Mouse (Mus musculus): ENCODE measurements at regions not wholly inside any gene's neighbourhood (a gene's known extent, or its start where the extent isn't known, plus 50 kb on each side); places are given as distances from the start of the nearest gene placed in this dataset.

DNA sequence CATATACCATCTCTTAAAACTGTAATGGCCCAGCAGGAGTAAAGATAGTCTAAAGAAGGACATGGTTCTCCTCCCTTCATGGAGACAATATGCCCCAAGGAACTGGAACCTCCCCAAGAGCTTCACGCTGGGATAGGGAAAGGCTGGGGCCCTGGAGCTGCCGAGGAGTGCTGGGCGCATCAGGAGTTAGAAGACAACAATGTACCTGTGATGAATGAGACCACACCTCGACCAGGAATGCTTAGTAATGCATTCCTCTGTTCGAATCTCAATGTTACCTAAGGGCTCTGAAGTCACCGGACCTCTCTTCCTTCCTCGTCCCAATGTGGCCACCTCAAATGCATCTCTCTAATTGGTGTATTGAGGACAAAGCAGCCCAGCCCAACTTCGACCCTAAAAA, 175.4 kb upstream of the Fbxo11 start:
- no peak for DNase-seq (ENCODE audit: low spot score)
- Histone ChIP-seq H3K27me3 (ENCODE audit: low read depth, poor library complexity, severe bottlenecking) (no peaks in the 10 kb centered on the region), H3K27ac (no peak overlapping the region), H3K4me1 (no peaks in the 10 kb centered on the region), H3K36me3 (no peaks in the 10 kb centered on the region), H3K9me3 (replicated peaks) (no peaks in the 10 kb centered on the region), H3K4me3 (no peak overlapping the region)
- WGBS = 84% methylated on average over 8 of the region's 8 CpGs

DNA sequence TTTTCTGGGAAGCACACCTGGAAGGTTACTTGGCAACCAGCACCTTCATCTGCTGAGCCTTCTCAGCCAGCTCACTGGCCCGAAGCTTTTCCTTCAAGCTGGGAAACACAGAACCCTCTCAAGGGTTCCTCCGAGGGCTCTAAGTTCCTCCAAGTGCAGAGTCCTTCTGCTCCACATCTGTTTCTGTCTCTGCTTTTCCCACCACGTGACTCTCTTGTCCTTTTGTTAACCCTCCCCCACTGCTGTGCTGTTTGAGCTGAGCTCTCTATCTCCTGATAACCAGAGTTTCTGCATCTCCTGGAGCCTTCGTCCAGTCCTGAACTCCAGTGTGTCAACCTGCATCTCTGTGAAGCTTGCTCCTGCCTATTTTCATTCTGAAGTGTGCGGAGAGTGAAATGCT, 183.5 kb upstream of the Fbxo11 start:
- Histone ChIP-seq H3K9me3 (replicated peaks) (no peaks in the 10 kb centered on the region), H3K4me1 (peaks cover 9% of the 10 kb centered on the region), H3K36me3 (no peaks in the 10 kb centered on the region), H3K27me3 (ENCODE audit: low read depth, poor library complexity, severe bottlenecking) (no peaks in the 10 kb centered on the region), H3K4me3 (no peak overlapping the region), H3K27ac (no peak overlapping the region)
- 75% methylated on average over 5 of the region's 5 CpGs for WGBS
- DNase-seq (ENCODE audit: low spot score) = no peak

DNA sequence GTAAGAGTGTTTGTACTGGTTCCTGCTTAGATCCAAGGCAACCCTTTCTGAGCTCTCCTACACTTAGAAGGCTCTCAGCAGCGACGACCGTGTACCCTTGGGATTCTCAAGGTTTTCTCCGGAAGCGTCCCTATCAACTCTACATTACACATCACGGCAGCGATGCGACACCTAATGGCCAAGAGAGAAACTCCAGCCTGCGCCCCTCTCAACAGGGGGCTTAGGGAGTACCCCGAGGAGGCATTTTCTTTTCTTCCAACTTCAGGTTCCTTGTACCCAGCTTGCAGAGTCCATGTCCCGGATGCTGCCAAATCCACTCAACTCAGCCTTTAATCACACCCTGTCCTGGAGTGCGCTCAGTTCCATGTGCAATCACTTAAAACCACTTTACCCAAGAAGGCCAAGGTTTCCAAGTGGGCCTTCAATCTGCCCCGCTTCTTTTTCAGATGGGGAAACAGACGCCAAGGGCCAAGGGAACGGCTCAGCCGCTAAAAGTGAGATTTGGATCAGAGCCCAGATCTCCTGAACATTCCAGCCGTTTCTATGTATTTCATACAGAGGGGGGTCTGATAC, 186.9 kb upstream of the Fbxo11 start:
- 20% methylated on average over 17 of the region's 17 CpGs for whole genome bisulfite sequencing
- Histone ChIP-seq H3K36me3 (no peaks in the 10 kb centered on the region), H3K27me3 (ENCODE audit: low read depth, poor library complexity, severe bottlenecking) (no peaks in the 10 kb centered on the region), H3K4me3 (peak overlapping the region; percentile 22; the same call in 1 of the 2 replicates), H3K9me3 (replicated peaks) (no peaks in the 10 kb centered on the region), H3K4me1 (peaks cover 22% of the 10 kb centered on the region), H3K27ac (peak overlapping the region; percentile 14; the same call in 1 of the 2 replicates)
- peak; percentile 75 for DNase-seq (ENCODE audit: low spot score)

DNA sequence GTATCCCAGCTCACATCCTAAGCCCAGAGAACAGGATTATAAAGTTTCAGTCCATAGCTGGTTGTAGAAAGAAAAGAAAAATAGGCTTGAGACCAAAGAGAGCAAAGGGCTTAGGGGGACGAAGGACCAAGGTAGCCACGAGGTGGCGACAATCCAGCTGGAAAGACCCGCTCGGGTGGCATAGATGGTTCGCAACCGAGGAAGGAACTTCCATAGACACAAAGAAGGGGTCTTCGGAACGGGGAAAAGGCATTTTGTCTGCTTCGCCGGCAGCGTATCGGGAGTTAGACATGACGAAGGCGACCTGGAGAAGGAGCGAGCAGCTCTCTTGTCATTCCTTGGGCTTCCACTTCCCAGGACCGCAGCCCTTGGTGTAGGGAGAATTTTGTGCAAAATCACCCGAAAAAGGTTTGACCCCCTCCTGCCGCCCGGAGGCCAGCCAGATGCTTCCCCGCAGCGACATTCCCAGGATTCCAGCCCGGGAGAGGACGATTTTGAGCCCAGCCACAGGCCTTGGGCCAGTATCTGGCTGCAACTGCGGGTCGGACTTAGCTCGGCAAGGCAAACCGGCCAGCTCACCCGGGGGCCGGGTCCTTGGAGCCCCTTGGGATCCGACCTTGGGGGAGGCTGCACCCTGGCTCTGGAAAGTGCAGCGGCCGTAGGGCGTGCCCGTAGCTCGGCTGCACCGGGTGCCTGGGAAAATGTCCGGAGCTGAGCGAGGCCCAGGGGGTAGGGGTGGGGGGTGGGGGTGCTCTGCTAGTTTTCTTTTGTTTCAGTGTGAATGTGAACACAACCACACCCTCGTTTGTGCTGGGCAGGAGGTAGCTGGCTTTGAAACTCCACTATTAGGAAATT, 184.5 kb upstream of the Foxn2 start:
- Histone ChIP-seq H3K4me3 (peak overlapping the region; percentile 77), H3K4me1 (peaks cover 28% of the 10 kb centered on the region), H3K9me3 (replicated peaks) (no peaks in the 10 kb centered on the region), H3K27me3 (ENCODE audit: low read depth, poor library complexity, severe bottlenecking) (no peaks in the 10 kb centered on the region), H3K36me3 (no peaks in the 10 kb centered on the region), H3K27ac (peak overlapping the region; percentile 98)
- under 1% methylated on average over 40 of the region's 40 CpGs for WGBS
- DNase-seq (ENCODE audit: low spot score) = peak; percentile 87

DNA sequence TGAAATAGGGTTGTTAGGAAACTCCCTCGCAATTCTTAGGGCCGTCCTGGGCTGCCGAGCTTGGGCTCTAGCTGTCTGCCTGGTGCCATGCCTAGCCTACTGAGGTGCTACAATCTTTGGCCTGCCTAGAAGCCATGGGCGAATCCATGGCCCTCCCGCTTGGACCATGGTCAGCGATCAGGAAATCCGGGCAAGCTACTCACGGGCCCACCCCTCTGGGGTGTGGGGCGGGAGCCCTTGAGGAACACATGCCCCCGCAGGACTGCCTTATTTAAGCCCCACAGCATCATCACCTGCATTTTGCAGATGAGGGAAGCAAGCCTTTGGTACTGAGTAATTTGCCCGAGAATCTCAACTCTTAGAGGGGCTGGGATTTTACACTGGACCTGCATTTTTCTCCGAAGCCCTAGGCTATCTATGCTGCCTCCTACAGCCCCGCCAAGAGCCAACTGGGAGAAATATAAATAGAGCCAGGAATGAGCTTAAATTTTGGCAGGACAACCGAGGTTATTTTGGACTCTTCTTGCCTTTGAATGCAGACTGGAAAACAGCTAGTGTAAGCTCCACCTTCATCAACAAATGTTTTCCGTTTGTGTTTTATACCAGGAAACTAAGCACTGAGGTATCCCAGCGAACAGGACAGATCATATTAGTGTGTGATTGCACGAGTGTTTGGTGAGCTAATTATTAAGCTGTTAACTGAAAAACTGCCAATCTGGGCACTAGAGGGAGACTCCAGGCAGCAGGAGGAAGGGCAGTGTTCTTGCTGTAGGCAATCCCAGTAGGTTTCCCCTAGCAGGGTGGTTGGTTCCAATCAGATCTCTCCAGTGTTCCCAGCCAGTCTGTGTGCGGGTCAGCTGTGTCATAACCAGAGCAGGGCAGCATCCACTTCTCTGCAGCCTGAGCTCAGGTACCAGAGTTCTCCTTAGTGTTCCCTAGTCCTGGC, 183.6 kb upstream of the Foxn2 start:
- Histone ChIP-seq H3K36me3 (no peaks in the 10 kb centered on the region), H3K4me3 (peak overlapping the region; percentile 77), H3K27me3 (ENCODE audit: low read depth, poor library complexity, severe bottlenecking) (no peaks in the 10 kb centered on the region), H3K9me3 (replicated peaks) (no peaks in the 10 kb centered on the region), H3K27ac (peak overlapping the region; percentile 98), H3K4me1 (peaks cover 27% of the 10 kb centered on the region)
- WGBS = 4% methylated on average over 18 of the region's 18 CpGs
- DNase-seq (ENCODE audit: low spot score) = peak; percentile 74

DNA sequence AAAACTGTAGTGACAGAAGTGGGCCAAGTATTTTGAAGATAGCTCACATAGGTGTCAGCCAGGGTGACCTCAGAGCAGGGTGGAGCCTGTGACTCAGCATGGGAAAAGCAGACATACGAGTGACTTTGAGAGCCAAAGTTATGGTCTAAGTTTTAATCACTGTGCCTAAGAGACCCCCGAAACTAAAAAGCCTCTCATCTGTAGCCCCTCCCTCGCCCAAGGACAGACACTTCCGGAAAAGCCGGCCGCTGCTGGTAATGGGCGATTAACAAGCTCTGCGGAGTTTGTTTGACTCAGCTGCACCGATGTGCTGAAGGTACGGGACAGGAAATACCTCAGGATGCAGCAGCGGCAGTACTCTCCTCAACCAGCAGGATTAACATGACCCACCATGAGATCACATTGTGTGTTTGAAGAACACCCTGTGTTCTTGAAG, 182.1 kb upstream of the Foxn2 start:
- H3K4me3 ChIP-seq = no peak overlapping the region
- DNase-seq (ENCODE audit: low spot score) = peak; percentile 37
- H3K27ac ChIP-seq = no peak overlapping the region
- H3K27me3 ChIP-seq (ENCODE audit: low read depth, poor library complexity, severe bottlenecking) = no peaks in the 10 kb centered on the region
- peaks cover 24% of the 10 kb centered on the region for H3K4me1 ChIP-seq
- H3K36me3 ChIP-seq = no peaks in the 10 kb centered on the region
- H3K9me3 ChIP-seq (replicated peaks) = no peaks in the 10 kb centered on the region
- WGBS = 72% methylated on average over 11 of the region's 11 CpGs

DNA sequence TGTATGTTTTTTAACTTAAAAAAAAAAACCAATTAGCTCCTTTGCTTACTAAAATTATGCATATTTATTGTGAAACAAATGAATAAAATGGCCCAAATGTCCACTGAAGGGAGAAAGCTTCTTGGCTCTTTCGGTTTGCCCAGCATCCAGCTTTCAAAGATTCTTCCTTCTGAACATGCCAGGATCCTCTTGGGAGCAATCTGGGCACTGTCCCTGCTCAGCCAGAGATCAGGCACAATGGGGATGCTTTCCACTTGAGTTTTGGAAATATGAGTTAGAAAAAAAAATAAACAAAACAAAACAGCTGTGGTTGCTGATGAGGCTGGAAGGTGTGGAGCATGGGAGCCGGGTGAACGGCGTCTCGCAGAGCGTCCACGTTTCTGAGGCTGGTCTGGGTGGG, 180.3 kb upstream of the Foxn2 start:
- no peaks in the 10 kb centered on the region for H3K36me3 ChIP-seq
- H3K9me3 ChIP-seq (replicated peaks) = no peaks in the 10 kb centered on the region
- WGBS = 90% methylated on average over 7 of the region's 7 CpGs
- no peaks in the 10 kb centered on the region for H3K27me3 ChIP-seq (ENCODE audit: low read depth, poor library complexity, severe bottlenecking)
- H3K4me3 ChIP-seq = no peak overlapping the region
- H3K27ac ChIP-seq = no peak overlapping the region
- no peak for DNase-seq (ENCODE audit: low spot score)
- peaks cover 24% of the 10 kb centered on the region for H3K4me1 ChIP-seq

DNA sequence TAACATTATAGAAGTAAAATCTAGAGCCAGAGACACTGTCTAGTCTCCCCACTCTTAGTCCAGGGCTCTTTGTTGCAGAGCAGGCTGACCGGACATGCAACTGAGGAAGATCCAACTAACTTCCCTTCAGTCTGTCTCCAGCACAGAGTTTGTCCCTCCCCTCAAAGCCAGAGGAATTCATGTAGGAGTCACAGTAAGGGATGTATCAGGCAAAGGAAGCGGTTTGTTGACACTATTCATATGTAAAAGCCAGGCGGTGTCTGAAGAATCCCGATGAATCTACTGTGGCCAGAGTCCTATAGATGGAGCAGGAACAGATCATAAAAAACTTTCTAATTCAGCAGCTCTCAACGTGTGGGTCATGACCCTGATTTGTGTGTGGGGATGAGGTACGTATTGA, 179.7 kb upstream of the Foxn2 start:
- Histone ChIP-seq H3K4me1 (peaks cover 21% of the 10 kb centered on the region), H3K4me3 (no peak overlapping the region), H3K27me3 (ENCODE audit: low read depth, poor library complexity, severe bottlenecking) (no peaks in the 10 kb centered on the region), H3K27ac (no peak overlapping the region), H3K36me3 (no peaks in the 10 kb centered on the region), H3K9me3 (replicated peaks) (no peaks in the 10 kb centered on the region)
- no peak for DNase-seq (ENCODE audit: low spot score)
- WGBS = 74% methylated on average over 6 of the region's 6 CpGs

DNA sequence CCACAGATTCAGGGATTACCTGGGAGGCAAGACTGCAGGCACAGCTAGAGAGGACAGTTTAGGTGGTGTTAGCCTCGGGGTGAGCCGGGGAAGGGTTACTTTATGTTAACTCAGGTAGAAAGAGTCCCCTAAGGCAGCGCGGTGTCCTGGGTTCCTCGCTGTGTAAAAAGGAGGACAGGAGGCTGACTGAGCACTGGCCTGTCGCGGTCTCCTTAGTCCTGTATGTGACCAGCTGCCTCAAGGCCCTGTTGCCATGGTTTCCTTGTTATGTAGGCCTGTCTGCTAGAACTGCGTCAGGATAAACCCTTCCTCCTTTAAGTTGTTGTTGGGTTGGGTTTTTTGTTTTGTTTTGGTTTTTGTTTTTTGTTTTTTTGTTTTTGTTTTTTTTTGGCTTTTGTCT, 179.0 kb upstream of the Foxn2 start:
- Histone ChIP-seq H3K27ac (no peak overlapping the region), H3K4me3 (no peak overlapping the region), H3K9me3 (replicated peaks) (no peaks in the 10 kb centered on the region), H3K4me1 (peaks cover 15% of the 10 kb centered on the region), H3K27me3 (ENCODE audit: low read depth, poor library complexity, severe bottlenecking) (no peaks in the 10 kb centered on the region), H3K36me3 (no peaks in the 10 kb centered on the region)
- WGBS = 43% methylated on average over 8 of the region's 8 CpGs
- DNase-seq (ENCODE audit: low spot score) = no peak

DNA sequence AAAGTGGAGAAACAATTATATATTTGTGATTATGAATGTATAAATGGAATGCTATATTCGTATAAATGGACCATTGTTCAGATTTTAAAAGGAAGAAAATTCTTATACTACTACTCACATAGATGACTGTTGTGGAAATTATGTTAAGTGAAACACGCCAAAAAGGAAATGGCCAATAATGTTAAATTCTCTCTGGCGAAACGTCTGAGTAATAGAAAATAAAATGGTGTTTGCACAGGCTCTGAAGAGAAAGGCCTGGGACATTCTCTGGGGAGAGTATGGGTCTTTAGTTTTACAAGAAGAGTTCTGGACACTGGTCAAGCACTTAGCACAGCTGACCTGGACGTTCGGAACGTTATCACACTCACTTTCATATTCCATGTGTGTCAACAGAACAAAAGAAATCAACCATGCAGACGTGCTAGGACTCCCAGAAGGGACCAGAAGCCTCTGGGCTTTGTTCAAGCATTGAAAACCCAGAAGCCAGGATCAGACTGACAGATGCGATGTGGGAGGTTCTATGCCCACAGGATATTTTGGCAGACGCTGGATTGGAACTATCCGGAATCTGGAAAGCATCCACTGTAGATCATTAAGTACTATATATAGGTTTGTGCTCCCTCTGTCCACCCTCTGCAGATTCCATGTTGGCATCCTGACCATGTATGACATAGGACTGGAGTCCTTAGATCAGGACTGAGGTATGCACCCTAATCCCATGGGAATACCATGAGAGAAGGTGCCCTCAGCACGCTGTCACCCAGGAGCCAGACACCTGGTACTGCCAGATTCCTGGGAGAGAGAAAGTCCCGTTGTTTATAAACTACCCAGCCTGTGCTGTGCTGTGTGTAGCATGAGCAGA, 178.0 kb upstream of the Foxn2 start:
- Histone ChIP-seq H3K4me3 (no peak overlapping the region), H3K27ac (no peak overlapping the region), H3K4me1 (0 out of 2 replicates have a peak, but pooled peaks cover 6% of the 10 kb centered on the region), H3K27me3 (ENCODE audit: low read depth, poor library complexity, severe bottlenecking) (no peaks in the 10 kb centered on the region), H3K9me3 (replicated peaks) (no peaks in the 10 kb centered on the region), H3K36me3 (no peaks in the 10 kb centered on the region)
- 89% methylated on average over 13 of the region's 13 CpGs for WGBS
- no peak for DNase-seq (ENCODE audit: low spot score)

DNA sequence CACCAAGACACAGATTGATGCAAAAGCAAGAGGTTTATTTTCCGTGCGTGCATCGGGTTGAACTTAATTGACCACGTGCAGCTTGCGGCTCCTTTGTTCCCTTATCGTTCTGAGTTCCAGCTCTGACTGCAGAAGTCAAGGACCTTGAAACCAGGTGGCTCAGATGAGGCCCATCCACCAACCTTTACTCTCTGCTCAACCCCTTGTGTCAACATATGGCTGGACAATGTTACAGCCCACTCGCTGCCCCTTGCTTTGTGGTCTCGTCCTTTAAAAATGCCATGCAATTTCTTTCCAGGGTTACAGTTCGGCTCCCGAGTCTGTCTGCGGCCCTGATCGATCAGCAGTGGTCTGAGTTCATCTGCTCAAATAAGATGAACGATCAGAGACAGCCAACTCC, 175.2 kb upstream of the Foxn2 start:
- Histone ChIP-seq H3K36me3 (no peaks in the 10 kb centered on the region), H3K27ac (no peak overlapping the region), H3K4me3 (no peak overlapping the region), H3K27me3 (ENCODE audit: low read depth, poor library complexity, severe bottlenecking) (no peaks in the 10 kb centered on the region), H3K9me3 (replicated peaks) (no peaks in the 10 kb centered on the region), H3K4me1 (0 out of 2 replicates have a peak, but pooled peaks cover 6% of the 10 kb centered on the region)
- 86% methylated on average over 13 of the region's 13 CpGs for WGBS
- no peak for DNase-seq (ENCODE audit: low spot score)

DNA sequence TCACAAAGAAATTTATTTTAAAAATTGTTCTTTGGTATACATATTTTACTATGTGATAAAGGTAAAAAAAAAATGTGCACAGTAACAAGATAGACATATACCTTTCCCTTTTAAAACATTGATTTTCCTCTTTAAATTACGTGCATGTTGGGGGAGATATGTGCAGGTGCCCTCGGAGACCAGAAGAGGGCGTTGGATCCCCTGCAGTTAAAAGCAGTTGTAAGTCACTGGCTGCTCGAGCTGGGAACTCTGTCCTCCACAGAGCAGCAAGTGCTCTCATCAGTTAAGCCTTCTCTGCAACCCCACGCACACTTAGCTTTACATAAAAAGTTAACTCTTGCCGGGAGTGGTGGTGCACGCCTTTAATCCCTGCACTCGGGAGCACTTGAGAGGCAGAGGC, 172.3 kb upstream of the Foxn2 start:
- H3K9me3 ChIP-seq (replicated peaks) = no peaks in the 10 kb centered on the region
- no peaks in the 10 kb centered on the region for H3K36me3 ChIP-seq
- WGBS = 90% methylated on average over 8 of the region's 8 CpGs
- DNase-seq (ENCODE audit: low spot score) = no peak
- H3K4me1 ChIP-seq = no peaks in the 10 kb centered on the region
- H3K4me3 ChIP-seq = no peak overlapping the region
- H3K27ac ChIP-seq = no peak overlapping the region
- no peaks in the 10 kb centered on the region for H3K27me3 ChIP-seq (ENCODE audit: low read depth, poor library complexity, severe bottlenecking)
